Mouse (Mus musculus) kidney, adult 2 months (tissue): ENCODE data around the gene Sec22a.

Source experiments
- CTCF ChIP-seq: fragments of 200-500 bp; conservative IDR thresholded peaks from 2 replicates; pipeline ENCODE4 v1.5.1; 2011; ENCODE audit warnings: low read depth, mild to moderate bottlenecking, control low read depth, low read length, moderate library complexity, mixed read lengths; ENCODE audit not compliant: insufficient read depth, insufficient read length
- POLR2A ChIP-seq: fragments of 200-500 bp; IDR thresholded peaks from one replicate; pipeline ENCODE4 v1.6.1; 2011; ENCODE audit warnings: low read depth, low read length, control low read depth

GRCm38 (mm10) chr16:35363150-35364062 is at the start of gene Sec22a:
- 0 out of 2 replicates have a peak, but pooled peaks have one; percentile 2 for TF ChIP-seq CTCF
- TF ChIP-seq POLR2A, result no peak
